Mouse (Mus musculus) large intestine, adult 2 months (tissue): Measurements from ENCODE around the gene Arfip2. TPM values are rescaled to one million over a fixed set of nuclear protein-coding genes. Genes with fewer than 3 reads are reported as not detected.

ENCODE experiments used
- DNase-seq: peaks from one replicate; pipeline ENCODE4 v3.0.0-alpha.2; 2012; ENCODE audit warnings: low read depth, low spot score
- WGBS: fragments of 180-500 bp; shearing (Covaris S2); methylation state at CpG from one replicate; pipeline ENCODE4 v1.1.7; 2018; 5-methylcytosine and 5-hydroxymethylcytosine counted together
- polyA plus RNA-seq: library from polyadenylated mRNA; depleted of rRNA; stranded (reverse); fragments of >200 nt; gene quantifications from 2 replicates; pipeline ENCODE4 v1.2.3, GENCODE M21; 2012; rRNA removed

Gene Arfip2
- polyA plus RNA-seq, 1 experiment = 50.9 TPM

- 81% methylated on average over 6 of the region's 6 CpGs for WGBS
Observed at GRCm38 (mm10) chr7:105616561-105616960, 23.7 kb downstream of the Arfip2 start.

GRCm38 (mm10) chr7:105615720-105616119, 24.5 kb downstream of the Arfip2 start:
- DNase-seq = no peak
- 79% methylated on average over 1 of the region's 1 CpGs for WGBS

More at GRCm38 (mm10) chr7:105616561-105616960, 23.7 kb downstream of the Arfip2 start:
- DNase-seq = no peak

- 90% methylated on average over 1 of the region's 1 CpGs for WGBS
- no peak for DNase-seq
Observed at GRCm38 (mm10) chr7:105614400-105614799, 25.8 kb downstream of the Arfip2 start.

- 83% methylated on average over 1 of the region's 1 CpGs for WGBS
- DNase-seq = no peak
Observed at GRCm38 (mm10) chr7:105611767-105612166, 28.4 kb downstream of the Arfip2 start.

- no peak for DNase-seq
- WGBS = 71% methylated on average over 3 of the region's 3 CpGs
Observed at GRCm38 (mm10) chr7:105608467-105608866, 31.7 kb downstream of the Arfip2 start.

GRCm38 (mm10) chr7:105602860-105603623, 37.2 kb downstream of the Arfip2 start:
- peak; percentile 13 for DNase-seq
- 37% methylated on average over 9 of the region's 9 CpGs for WGBS

- no peak for DNase-seq
- 34% methylated on average over 7 of the region's 7 CpGs for WGBS
Observed at GRCm38 (mm10) chr7:105590097-105590496, 50.1 kb downstream of the Arfip2 start.

GRCm38 (mm10) chr7:105588325-105588912, 51.8 kb downstream of the Arfip2 start:
- DNase-seq = no peak
- 54% methylated on average over 9 of the region's 9 CpGs for WGBS

Other genes with a start within 250 kb of the Arfip2 start
- 64.6 and 88.7 TPM in 2 replicates for gene Fam160a2, start 240.4 kb downstream of the Arfip2 start, polyA plus RNA-seq
- gene Cnga4, start 235.8 kb downstream of the Arfip2 start, polyA plus RNA-seq = 0.09 and 0.10 TPM in 2 replicates
- 0.12 TPM in 1 of 2 replicates, not detected in the other for gene Cckbr, start 214.7 kb downstream of the Arfip2 start, polyA plus RNA-seq
- 21.8 and 23.4 TPM in 2 replicates for gene Cavin3, start 158.1 kb downstream of the Arfip2 start, polyA plus RNA-seq
- 16.0 and 17.8 TPM in 2 replicates for gene Smpd1, start 86.1 kb downstream of the Arfip2 start, polyA plus RNA-seq
- 12.1 and 15.8 TPM in 2 replicates for gene Apbb1, start 58.8 kb downstream of the Arfip2 start, polyA plus RNA-seq
- gene Hpx, start 40.3 kb downstream of the Arfip2 start, polyA plus RNA-seq = 0.40 and 0.49 TPM in 2 replicates
- gene Trim3, start 6.8 kb downstream of the Arfip2 start, polyA plus RNA-seq = 11.5 and 18.2 TPM in 2 replicates
- 122 and 132 TPM in 2 replicates for gene Timm10b, start 360 bp downstream of the Arfip2 start, polyA plus RNA-seq
- gene Gm45799, start 136 bp upstream of the Arfip2 start, polyA plus RNA-seq = 235 and 264 TPM in 2 replicates
- 1.1 and 1.5 TPM in 2 replicates for gene Dnhd1, start 10.4 kb upstream of the Arfip2 start, polyA plus RNA-seq
- 90.7 and 95.6 TPM in 2 replicates for gene Ilk, start 96.2 kb upstream of the Arfip2 start, polyA plus RNA-seq
- gene Rrp8, start 97.0 kb upstream of the Arfip2 start, polyA plus RNA-seq = 5.2 and 5.7 TPM in 2 replicates
- gene Taf10, start 103.9 kb upstream of the Arfip2 start, polyA plus RNA-seq = 386 and 435 TPM in 2 replicates
- gene Tpp1, start 111.8 kb upstream of the Arfip2 start, polyA plus RNA-seq = 47.6 and 65.6 TPM in 2 replicates
- 2.0 and 3.6 TPM in 2 replicates for gene Dchs1, start 147.2 kb upstream of the Arfip2 start, polyA plus RNA-seq
- gene Mrpl17, start 170.7 kb upstream of the Arfip2 start, polyA plus RNA-seq = 164 and 166 TPM in 2 replicates